ENCODE assay signal across 8 mouse cellular contexts in genomic region chr11:95686031-95686430, GRCm38 (mm10). TPM values are rescaled to one million over a fixed set of nuclear protein-coding genes. Genes with fewer than 3 reads are reported as not detected.
DNase-seq lines count a peak whose midpoint lies in the region; TF ChIP-seq lines count a peak whose summit lies in the region.

No protein-coding gene starts in this region.

- no peaks in the 10 kb centered on the region; the same call in 1 of the 2 replicates for H3K36me3 ChIP-seq in kidney, adult 2 months (ENCODE audit: control insufficient read depth, insufficient read depth, low read length)

- WGBS in kidney, adult 2 months = 4% methylated on average over 4 of the region's 4 CpGs
- 2% methylated on average over 4 of the region's 4 CpGs for WGBS in olfactory bulb, adult 2 months

- no peaks in the 10 kb centered on the region for H3K4me1 ChIP-seq in kidney, adult 2 months (ENCODE audit: control insufficient read depth, insufficient read depth, low read length)
- peaks cover 13% of the 10 kb centered on the region for H3K4me1 ChIP-seq in olfactory bulb, adult 2 months (ENCODE audit: control insufficient read depth, insufficient read depth, low read length)

- intact Hi-C loops in left cerebral cortex, postnatal 4 days (cut with DNase I) = loop anchor here (5.0 kb wide), 1 partner anchor 66 kb away; no protein-coding TSS in a partner anchor

- peak; percentile 94 for TF ChIP-seq CTCF in kidney, adult 2 months (conservative IDR thresholded peaks at IDR 0.05; ENCODE audit: insufficient read depth, insufficient read length, low read depth, low read length)
- TF ChIP-seq CTCF in olfactory bulb, adult 2 months (IDR thresholded peaks at IDR 0.05; ENCODE audit: insufficient read depth, low read depth, low read length) = peak; percentile 66; the same call in 1 of the 2 replicates

- peak; percentile 79 for DNase-seq in 416B (ENCODE audit: low read depth)
- DNase-seq in MN1 (ENCODE audit: low spot score) = peak; percentile 77
- peak; percentile 83 for DNase-seq in cerebellum, adult 9-10 months
- peak; percentile 70 to 75 for DNase-seq in frontal cortex, postnatal 25 days (ENCODE audit: low spot score in 2 of 2)
- peak; percentile 81 for DNase-seq in kidney, adult 2 months
- DNase-seq in left cerebral cortex, postnatal 4 days = peak; percentile 61
- peak; percentile 34 to 39 for DNase-seq in thymus, adult 18-20 months

- H3K27me3 ChIP-seq in kidney, adult 2 months (replicated peaks; ENCODE audit: control insufficient read depth, insufficient read depth, low read length) = no peaks in the 10 kb centered on the region

- TF ChIP-seq POLR2A in kidney, adult 2 months (IDR thresholded peaks at IDR 0.05; ENCODE audit: low read depth, low read length) = no peak
- no peak for TF ChIP-seq POLR2A in olfactory bulb, adult 2 months (IDR thresholded peaks at IDR 0.05; ENCODE audit: insufficient read depth, low read depth, low read length)

- H3K4me3 ChIP-seq in kidney, adult 2 months (ENCODE audit: insufficient read depth, low read depth, low read length) = no peak overlapping the region
- H3K4me3 ChIP-seq in olfactory bulb, adult 2 months (ENCODE audit: insufficient read depth, low read depth, low read length) = no peak overlapping the region

- H3K27ac ChIP-seq in kidney, adult 2 months (ENCODE audit: insufficient read depth, low read depth, low read length) = no peak overlapping the region
- H3K27ac ChIP-seq in olfactory bulb, adult 2 months (ENCODE audit: insufficient read depth, low read depth, low read length) = no peak overlapping the region

RNA-seq across cellular contexts. Expression of gene Phb, which starts 19.3 kb away (rescaled TPM):
- 258 and 296 TPM in 2 replicates for polyA plus RNA-seq in kidney, adult 2 months (2012; rRNA removed)
- total RNA-seq in left cerebral cortex, postnatal 4 days (2021) = 100 to 1,000 TPM in 1 of 2 experiments, 10 to 100 TPM in 1; 96.0 to 104 TPM
- not detected in 2 replicates for polyA plus RNA-seq in olfactory bulb, adult 2 months (2012; ENCODE audit: insufficient read depth, insufficient read length, low replicate concordance, missing spikeins)

RNA-seq across cellular contexts. Expression of gene Zfp652, which starts 26.4 kb away (rescaled TPM):
- polyA plus RNA-seq in kidney, adult 2 months (2012; rRNA removed) = 10.9 and 11.4 TPM in 2 replicates
- total RNA-seq in left cerebral cortex, postnatal 4 days (2021) = 10 to 100 TPM; 50.8 to 53.1 TPM
- polyA plus RNA-seq in olfactory bulb, adult 2 months (2012; ENCODE audit: insufficient read depth, insufficient read length, low replicate concordance, missing spikeins) = 93.0 TPM in 1 of 2 replicates, not detected in the other

RNA-seq across cellular contexts. Expression of gene B130006D01Rik, which starts 37.4 kb away (rescaled TPM):
- polyA plus RNA-seq in kidney, adult 2 months (2012; rRNA removed) = 0.03 and 0.07 TPM in 2 replicates
- 1 to 10 TPM; 1.8 to 2.2 TPM for total RNA-seq in left cerebral cortex, postnatal 4 days (2021)
- polyA plus RNA-seq in olfactory bulb, adult 2 months (2012; ENCODE audit: insufficient read depth, insufficient read length, low replicate concordance, missing spikeins) = not detected in 2 replicates

Comparison
In these comparisons a context has a peak if more than half of its experiments do, and no peak if none do; other contexts are left out.
1. RNA of gene Phb, which starts 19.3 kb away (polyA plus RNA-seq): 258 to 296 TPM in kidney, adult 2 months; not detected in olfactory bulb, adult 2 months; every median in the first group is over 100 times any median in the second.
2. Peak in every context shown above with its lines, with median percentiles within 50 percentile points of each other: DNase-seq.